Mouse (Mus musculus) liver (tissue): ENCODE measurements around the gene Car9.
"Not testable (repeated sequence)": the region's sequence is repeated elsewhere in the genome, so short reads cannot be mapped to it uniquely, and the experiment has no call there.

Experiments used
- DNase-seq: peaks from one replicate; pipeline ENCODE4 v3.0.0-alpha.2; 2020; ENCODE audit warnings: mixed read lengths

The Car9 gene

DNA sequence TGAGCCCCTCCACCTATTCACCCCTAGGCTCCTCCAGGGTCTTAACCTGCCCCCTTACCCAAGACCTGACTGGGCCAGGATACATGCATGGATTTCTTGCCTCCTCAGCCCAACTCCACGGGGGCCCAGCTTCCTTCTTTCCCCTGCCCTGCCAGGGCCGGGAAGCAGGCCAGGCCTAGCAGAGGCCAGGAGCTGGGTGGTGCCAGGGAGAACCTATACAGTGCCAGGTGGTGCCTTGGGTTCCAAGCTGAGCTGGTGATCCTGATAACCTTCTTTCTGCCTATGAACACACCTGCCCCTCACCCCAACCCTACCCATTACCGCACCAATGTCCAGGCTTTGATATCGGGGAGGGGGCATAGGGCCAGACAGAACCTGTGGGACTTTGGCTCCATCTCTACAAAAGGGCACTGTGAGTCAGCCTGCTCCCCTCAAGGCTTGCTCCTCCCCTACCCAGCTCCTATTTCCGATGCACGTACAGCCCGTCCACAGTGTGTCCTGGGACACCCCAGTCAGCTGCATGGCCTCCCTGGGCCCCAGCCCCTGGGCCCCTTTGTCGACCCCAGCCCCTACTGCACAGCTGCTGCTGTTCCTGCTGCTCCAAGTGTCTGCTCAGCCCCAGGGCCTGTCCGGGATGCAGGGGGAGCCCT, at the start of gene Car9:
Gene Car9, plus strand, starts transcription at position 431 of the 650 bp plus-strand sequence.
- no peak for DNase-seq

GRCm38 (mm10) chr4:43457124-43457523, 49.6 kb upstream of the Car9 start:
- DNase-seq, result no peak

GRCm38 (mm10) chr4:43463102-43463501, 43.7 kb upstream of the Car9 start:
- no peak for DNase-seq

GRCm38 (mm10) chr4:43465935-43466334, 40.8 kb upstream of the Car9 start:
- no peak for DNase-seq

- no peak for DNase-seq
These were observed 39.9 kb upstream of the Car9 start for GRCm38 (mm10) chr4:43466872-43467271.

GRCm38 (mm10) chr4:43470301-43470700, 36.5 kb upstream of the Car9 start:
- no peak for DNase-seq

DNA sequence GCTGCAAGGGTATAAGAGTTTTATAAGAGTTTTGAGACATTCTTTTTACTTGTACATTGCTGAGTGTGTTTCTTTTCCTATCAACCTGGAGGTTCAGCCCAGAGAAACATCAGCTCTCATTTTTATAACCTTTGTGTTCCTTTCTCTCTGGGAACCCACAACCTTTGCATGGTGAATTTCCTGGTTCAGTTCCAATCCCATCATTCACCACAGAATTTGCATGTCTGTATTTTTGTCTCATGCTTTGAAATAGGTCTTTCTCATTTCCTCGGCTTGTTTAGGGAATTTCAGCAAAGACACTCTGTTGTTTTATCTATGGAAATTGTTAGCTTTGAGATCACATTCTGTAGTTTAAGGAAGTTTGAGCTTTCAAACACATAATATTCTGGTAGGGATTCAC, 33.1 kb upstream of the Car9 start:
- DNase-seq, result no peak

GRCm38 (mm10) chr4:43476604-43477003, 30.2 kb upstream of the Car9 start:
- DNase-seq, result no peak

DNA sequence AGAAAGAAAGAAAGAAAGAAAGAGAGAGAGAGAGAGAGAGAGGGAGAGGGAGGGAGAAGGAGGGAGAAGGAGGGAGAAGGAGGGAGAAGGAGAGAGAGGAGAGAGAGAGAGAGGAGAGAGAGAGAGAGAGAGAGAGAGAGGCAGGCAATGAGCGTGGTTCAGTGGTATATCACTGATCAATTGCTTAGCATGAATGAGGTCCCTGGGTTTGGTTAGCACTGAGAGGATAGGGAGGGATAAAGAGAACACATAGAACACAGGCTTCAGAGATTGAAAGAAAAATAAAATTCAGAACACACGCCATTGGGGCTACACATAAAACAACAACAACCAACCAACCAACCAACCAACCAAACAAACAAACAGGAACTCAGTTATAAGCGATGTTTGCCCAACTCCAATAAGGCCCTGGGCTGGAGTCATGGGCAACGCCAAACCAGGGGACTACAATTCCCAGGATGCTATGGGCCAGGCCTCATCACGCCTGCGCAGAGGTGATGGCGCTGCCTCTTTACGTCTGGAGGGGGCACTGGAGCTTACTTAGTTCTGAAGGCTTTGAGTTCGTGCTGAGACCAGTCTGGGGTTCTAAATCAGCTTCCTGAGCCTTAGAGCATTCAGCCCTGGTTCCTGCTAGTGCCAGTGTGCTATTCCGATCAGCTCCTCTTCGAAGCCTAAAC, 28.8 kb upstream of the Car9 start:
- peak; percentile 88 for DNase-seq

- no peak for DNase-seq
These were observed 28.3 kb upstream of the Car9 start for GRCm38 (mm10) chr4:43478534-43478858.

DNA sequence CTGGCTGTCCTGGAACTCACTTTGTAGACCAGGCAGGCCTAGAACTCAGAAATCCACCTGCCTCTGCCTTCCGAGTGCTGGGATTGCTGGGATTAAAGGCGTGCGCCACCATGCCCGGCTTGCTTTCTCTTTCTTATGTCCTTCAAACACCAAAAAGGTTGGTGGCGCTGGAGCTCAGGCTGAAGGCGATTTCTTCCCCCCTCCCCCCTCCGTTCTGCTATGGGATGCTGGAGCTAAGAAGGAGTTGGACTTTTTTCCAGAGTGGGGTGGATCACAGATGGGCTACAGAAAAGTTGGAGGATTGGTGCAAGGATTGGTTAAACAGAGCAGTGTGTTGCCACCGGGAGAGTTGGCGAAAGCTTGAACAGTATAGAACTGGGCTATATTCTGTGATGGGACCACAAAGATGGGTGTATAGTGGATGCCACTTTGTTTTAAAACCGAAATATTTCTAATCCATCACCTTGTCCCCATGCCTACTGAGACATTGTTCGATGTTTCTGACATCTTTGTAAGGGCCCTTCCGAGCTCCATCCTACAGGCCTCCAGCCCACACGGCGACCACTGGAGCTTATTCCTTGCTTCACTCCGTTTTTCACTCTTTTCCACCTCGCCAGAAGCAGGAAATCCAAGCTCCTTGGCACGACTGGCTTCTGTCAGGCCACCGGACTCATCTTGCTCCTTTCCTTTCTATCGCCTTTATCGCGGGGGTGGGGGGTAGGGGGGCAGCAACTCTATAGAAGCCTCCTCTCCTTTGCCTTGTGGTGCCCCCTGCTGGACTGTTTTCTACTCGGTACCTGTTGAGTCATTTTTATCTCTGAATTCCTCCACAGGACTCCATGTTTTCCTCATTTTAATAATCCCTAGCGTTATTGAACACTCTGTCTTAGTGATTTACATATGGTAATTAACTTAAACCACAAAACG, 27.6 kb upstream of the Car9 start:
- peak; percentile 76 for DNase-seq

DNA sequence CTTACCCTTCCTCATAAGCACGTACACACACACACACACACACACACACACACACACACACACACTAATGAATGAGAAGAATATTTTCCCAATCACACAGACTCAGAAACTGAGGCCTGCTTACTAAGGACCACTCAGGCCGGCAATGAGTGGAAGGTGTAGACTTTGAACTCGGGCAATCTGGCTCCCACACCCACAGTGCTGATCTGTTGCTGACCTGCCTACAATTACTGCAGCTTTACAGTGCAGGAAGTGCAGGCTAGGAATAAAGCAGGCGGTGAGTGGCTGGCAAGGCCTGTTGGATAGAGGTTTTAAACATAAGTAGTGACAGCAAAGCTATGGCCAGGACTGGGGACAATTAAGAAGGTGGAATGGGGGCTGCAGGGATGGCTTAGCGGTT, 25.8 kb upstream of the Car9 start:
- DNase-seq, result no peak

GRCm38 (mm10) chr4:43481894-43482456, 24.8 kb upstream of the Car9 start:
- no peak for DNase-seq

- DNase-seq, result no peak
These were observed 24.2 kb upstream of the Car9 start for GRCm38 (mm10) chr4:43482591-43482990.

DNA sequence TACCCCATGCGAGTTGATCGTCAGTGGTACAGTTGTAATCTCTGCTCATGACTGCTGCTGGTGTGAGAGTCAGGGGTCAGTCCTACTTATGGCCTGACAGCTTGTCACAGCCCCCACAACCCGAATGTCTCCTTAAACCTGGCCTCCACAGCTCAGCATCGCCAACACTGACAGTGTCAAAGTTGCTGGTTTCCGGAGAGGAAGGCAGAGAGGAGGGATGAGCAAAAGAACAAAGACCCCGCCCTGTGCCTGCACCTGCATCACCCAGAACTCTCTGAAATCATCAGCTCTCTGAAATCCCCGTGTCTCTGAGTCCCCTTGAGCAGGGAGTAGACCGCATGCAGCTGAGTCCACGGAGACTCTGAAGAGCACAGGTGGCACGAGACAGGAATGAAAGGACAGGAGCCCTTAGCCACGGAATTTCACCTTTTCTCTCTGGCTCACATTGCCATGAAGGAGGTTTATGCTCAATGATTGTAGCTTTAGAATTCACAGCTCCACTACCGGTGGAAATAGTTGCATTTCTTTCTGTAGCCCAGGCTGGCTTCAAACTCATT, 23.2 kb upstream of the Car9 start, which contains the start of gene Sit1:
Gene Sit1, minus strand, starts transcription at position 200 of the 557 bp plus-strand sequence.
- DNase-seq, result no peak

GRCm38 (mm10) chr4:43485666-43486065, 21.1 kb upstream of the Car9 start:
- not testable (repeated sequence) for DNase-seq

- no peak for DNase-seq
These were observed 17.2 kb upstream of the Car9 start for GRCm38 (mm10) chr4:43489611-43490010.

GRCm38 (mm10) chr4:43490801-43491200, 16.0 kb upstream of the Car9 start:
- DNase-seq, result peak; percentile 32

- DNase-seq, result no peak
These were observed 14.5 kb upstream of the Car9 start for GRCm38 (mm10) chr4:43492101-43492820.

- peak; percentile 95 for DNase-seq
These were observed 14.0 kb upstream of the Car9 start, which contains the start of gene Ccdc107 for GRCm38 (mm10) chr4:43492821-43493185. Gene Ccdc107, plus strand, starts transcription at chr4:43492900.

- peak; percentile 98 for DNase-seq
These were observed 13.4 kb upstream of the Car9 start for GRCm38 (mm10) chr4:43493186-43493845.

DNA sequence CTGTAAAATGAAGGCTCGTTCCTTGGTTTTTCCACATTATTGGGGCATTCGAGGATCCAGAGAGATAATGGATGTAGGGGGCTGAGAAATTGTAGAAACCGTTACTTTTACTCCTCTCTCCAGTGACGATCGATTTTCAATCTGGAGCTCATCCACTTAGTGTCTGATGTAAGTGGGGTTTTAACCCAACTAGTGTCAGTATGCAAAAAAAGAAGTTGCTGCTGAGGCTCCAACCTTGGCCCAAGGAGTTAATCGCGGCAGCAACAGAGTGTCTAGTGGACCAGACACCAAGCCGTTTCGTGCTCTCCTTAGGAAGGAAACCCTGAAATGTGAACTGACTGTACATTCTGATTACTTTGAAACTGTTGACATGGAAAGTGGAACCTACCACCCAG, 12.9 kb upstream of the Car9 start:
- no peak for DNase-seq
